Mouse (Mus musculus) cerebellum, adult 9-10 months (tissue): ENCODE measurements around the gene Zfp385c.

Experiments used
- DNase-seq: peaks from one replicate; pipeline ENCODE4 v3.0.0; 2022

The Zfp385c gene

DNA sequence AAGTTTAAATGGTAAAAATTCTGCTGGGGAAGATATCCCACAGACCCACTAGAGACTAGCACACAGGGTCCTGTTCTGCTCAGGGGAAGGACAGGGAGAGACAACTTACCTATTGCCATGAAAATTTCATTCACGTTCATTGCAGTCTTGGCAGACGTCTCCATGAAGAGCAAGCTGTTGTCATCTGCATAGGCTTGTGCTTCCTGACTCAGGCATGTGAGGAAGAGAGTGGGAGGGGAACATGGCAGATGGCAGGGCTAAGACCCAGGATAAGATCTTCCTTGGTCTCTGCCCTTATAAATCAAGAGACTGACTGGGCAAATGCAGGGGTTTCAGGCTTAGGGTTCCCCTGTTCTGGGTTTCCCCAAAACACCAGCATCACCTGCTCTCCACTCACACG lies 24.4 kb upstream of the Zfp385c start:
- DNase-seq: no peak

- DNase-seq: no peak
Measured at GRCm38 (mm10) chr11:100714948-100715347, 22.7 kb upstream of the Zfp385c start.

- peak; percentile 82 for DNase-seq
Measured at GRCm38 (mm10) chr11:100714534-100714915, 22.3 kb upstream of the Zfp385c start.

- DNase-seq: no peak
Measured at GRCm38 (mm10) chr11:100713735-100714533, 21.7 kb upstream of the Zfp385c start, which contains the start of gene Hspb9. Gene Hspb9, plus strand, starts transcription at chr11:100713850.

DNA sequence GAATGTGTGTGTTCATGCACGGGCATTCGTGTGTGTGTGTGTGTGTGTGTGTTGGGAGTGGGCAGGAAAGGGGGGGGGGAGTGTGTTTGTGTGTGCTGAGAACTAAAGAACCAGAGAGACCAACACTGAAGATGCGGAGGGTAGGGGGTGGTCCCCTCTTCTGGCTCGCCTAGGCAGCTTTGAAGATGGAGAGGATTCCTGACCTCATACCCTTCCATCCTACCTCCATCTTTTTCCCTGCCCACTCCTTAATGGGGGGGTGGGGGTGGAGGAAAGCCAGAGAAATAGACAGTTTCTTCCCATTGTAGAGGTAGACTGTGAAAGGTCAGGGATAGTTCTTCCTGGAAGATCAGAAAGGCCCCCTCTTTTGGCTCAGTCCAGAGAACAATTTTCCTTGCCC lies 20.9 kb upstream of the Zfp385c start:
- no peak for DNase-seq

DNA sequence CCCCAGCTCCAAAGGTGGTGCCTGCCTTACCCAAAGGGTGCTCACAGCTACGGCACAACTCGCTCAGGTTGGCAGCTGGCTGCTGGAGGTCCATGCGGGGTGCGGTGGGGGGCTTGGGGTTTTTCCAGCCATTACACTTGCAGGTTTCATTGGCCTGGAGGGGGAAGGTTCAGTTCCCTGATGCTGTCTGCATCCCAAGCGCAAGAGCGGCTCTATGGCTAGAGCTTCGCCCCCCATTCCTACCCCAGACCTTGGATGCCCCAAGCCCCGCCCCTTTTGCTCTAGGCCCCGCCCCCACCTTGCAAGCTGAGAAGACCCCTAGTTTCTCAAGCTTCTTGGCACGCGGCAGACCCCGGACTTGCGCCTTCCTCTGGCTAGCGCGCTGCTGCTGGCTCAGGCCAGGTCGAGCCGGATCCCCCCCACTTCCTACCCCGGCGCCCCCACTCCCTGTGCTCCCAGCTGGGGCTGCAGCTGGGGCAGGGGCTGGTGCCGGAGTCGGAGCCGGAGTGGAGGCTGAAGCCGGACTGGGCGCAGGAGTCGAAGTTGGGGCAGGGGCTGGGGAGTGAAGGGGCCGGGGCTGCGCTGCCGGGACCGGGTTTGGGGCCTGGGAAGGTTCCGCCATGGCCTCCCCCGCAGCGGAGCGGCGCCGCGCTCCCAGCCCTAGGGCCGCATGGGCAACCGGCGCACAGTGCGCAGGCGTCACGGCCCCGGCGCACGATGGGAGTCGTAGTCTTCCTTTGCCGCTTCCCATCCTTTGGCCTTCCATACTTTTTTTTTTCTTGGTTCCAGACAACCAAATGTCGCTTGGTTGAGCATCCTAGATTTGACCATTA lies 19.7 kb upstream of the Zfp385c start, which contains the start of gene Kat2a:
TSS of gene Kat2a (minus strand) at position 683 of the 833 bp plus-strand sequence.
- peak; percentile 85 for DNase-seq

DNA sequence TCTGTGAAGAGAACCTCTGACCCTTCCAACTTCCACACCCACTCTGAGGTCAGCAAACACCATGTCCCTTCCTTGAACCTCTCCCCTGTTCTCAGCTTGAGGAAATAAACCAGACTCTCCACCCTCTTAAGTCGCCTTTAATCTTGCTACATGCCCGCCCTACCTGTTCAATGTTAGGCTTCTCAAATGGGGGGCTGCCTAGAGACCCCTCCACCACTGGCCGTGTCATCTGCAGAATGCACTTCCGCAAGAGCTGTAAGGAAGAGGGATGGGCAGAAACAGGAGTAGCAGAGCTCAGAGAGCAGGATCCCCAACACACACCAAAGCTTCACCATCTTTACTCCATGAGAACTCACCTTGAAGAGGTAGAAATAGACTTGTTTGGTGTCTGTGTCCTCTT lies 18.7 kb upstream of the Zfp385c start:
- no peak for DNase-seq

- DNase-seq: no peak
Measured at GRCm38 (mm10) chr11:100710528-100710927, 18.3 kb upstream of the Zfp385c start.

DNA sequence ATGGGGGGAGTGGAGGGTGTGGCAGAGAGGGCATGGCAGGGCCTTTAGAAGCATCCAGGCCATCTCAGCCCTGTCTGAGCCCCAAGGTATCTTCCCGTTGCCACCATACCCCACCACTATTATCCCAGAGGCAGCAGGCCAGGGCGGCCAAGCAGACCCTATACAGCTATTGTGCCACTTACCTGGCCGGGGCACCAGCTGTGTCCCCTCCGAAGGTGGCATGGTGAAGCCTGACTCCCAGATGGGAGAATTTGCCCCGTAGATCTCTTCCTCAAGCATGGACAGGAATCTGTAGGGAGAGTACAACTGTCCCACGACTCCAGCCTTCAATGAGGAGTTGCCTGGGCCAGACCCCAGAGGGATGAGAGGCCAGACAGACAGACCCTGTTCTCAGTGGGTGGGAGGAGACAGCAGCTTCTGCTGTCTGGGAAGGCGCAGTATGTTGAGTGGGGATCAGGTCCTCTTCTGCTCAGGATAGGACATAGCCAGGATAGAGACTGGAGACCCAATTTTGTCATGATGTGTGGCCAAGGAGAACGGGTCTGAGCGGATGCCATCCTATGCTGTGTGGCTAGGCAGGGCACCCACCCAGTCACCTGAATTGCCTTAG lies 17.1 kb upstream of the Zfp385c start:
- no peak for DNase-seq

- DNase-seq: no peak
Measured at GRCm38 (mm10) chr11:100705095-100705747, 13.0 kb upstream of the Zfp385c start.

- DNase-seq: no peak
Measured at GRCm38 (mm10) chr11:100703851-100704531, 11.7 kb upstream of the Zfp385c start, which contains the start of gene Dhx58. Gene Dhx58, minus strand, starts transcription at chr11:100704271.

DNA sequence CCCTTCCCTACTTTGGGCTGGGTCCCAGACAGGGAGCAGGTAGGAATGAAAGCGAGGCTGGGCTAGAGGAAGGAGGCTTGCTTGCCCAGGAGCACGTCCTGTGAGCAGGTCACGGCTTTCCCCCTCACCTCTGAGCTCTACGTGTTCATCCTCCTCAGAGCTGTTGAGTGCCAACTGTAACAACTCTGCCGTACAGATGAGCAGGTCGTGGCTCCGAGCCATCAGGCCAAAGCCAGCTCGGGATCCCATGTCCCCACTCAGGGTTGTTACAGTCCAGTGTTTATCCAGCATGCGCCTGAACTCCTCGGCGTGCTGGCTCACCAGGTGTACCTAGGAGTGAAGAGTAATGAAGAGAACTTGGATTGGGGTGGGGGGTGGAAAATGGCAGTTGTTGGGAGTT lies 11.1 kb upstream of the Zfp385c start:
- DNase-seq: no peak

- DNase-seq: no peak
Measured at GRCm38 (mm10) chr11:100702906-100703305, 10.7 kb upstream of the Zfp385c start.

- peak; percentile 79 for DNase-seq
Measured at GRCm38 (mm10) chr11:100702081-100702851, 10.0 kb upstream of the Zfp385c start.

DNA sequence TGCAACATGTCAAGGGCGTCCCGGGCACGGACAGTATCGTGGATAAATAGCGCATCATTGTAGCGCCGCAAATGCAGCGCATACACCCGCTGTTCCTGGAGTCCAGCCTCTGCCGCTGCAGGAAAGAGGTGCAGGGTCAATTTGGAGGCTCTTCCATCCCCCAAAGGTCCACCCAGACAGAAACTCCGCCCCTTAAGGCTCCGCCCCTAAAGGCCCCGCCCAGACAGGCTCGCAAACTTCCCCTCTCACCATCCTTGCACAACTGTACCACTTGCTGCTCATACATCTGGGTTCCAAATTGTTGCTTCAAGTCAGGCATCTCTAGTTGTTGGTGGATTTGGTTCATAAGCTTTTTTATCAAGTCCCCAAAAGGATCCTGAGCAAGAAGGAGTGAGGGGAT lies 9.0 kb upstream of the Zfp385c start:
- DNase-seq: no peak

DNA sequence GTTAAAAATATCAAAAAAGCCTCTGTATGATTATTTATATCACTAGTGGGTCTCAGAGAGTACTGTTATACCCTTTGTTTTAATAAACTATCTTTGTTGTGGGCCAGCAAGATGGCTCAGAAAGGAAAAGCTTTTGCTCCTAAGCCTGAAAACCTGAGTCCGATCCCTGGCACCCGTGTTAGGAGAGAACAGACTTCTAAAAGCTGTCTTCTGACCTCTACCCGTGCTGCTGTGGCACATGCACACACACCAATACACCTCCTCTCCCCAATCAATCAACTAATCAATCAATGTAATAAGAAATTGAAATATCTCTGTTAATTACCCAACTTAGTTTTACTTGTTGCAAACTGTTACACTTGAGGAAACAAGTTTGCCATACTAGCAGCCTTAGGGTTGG lies 8.5 kb upstream of the Zfp385c start:
- no peak for DNase-seq

GRCm38 (mm10) chr11:100697921-100698320 lies 5.7 kb upstream of the Zfp385c start:
- DNase-seq: no peak

- DNase-seq: peak; percentile 68
Measured at GRCm38 (mm10) chr11:100694926-100695325, 2.7 kb upstream of the Zfp385c start.

GRCm38 (mm10) chr11:100693154-100693553 lies 899 bp upstream of the Zfp385c start:
- no peak for DNase-seq

- DNase-seq: no peak
Measured at GRCm38 (mm10) chr11:100690389-100690788, 1.9 kb downstream of the Zfp385c start.

GRCm38 (mm10) chr11:100688443-100688842 lies 3.8 kb downstream of the Zfp385c start:
- DNase-seq: no peak
